Mouse (Mus musculus) stomach, postnatal 0 days (tissue): ENCODE measurements around the gene Ptpn9. TPM values are rescaled to one million over a fixed set of nuclear protein-coding genes. Genes with fewer than 3 reads are reported as not detected.
"Not testable (repeated sequence)": the region's sequence is repeated elsewhere in the genome, so short reads cannot be mapped to it uniquely, and the experiment has no call there.

Experiments
- ATAC-seq: fragments of 200-750 bp; cut with Nextera tagmentation; 2 replicates; pipeline ENCODE4 v1.8.0; 2017; ENCODE audit not compliant: low FRiP score, low TSS enrichment
- DNase-seq: peaks from one replicate; pipeline ENCODE4 v3.0.0-alpha.2; 2016; ENCODE audit warnings: low spot score
- H3K27ac ChIP-seq: fragments of 300-500 bp; sonication (generic); replicated peaks from 2 replicates; pipeline ENCODE4 v1.5.1; 2014; ENCODE audit warnings: mild to moderate bottlenecking, control low read depth
- H3K27me3 ChIP-seq: fragments of 300-500 bp; sonication (generic); 2 replicates; pipeline ENCODE4 v1.6.1; 2014; ENCODE audit warnings: low read length; ENCODE audit not compliant: control insufficient read depth, insufficient read depth
- H3K36me3 ChIP-seq: fragments of 300-500 bp; sonication (generic); 2 replicates; pipeline ENCODE4 v1.6.1; 2014; ENCODE audit warnings: low read length, mixed read lengths; ENCODE audit not compliant: control insufficient read depth, insufficient read depth
- H3K4me1 ChIP-seq: fragments of 300-500 bp; sonication (generic); replicated peaks from 2 replicates; pipeline ENCODE4 v1.6.1; 2014; ENCODE audit warnings: antibody characterized with exemption; ENCODE audit not compliant: control insufficient read depth, insufficient read depth
- H3K4me2 ChIP-seq: fragments of 300-500 bp; sonication (generic); replicated peaks from 2 replicates; pipeline ENCODE4 v1.6.1; 2014; ENCODE audit warnings: low read depth, mild to moderate bottlenecking, control low read depth, moderate library complexity
- H3K4me3 ChIP-seq: fragments of 300-500 bp; sonication (generic); 2 replicates; pipeline ENCODE4 v1.5.1; 2014; ENCODE audit warnings: low read depth, low read length, control low read depth
- H3K9ac ChIP-seq: fragments of 300-500 bp; sonication (generic); 2 replicates; pipeline ENCODE4 v1.6.1; 2014; ENCODE audit warnings: mild to moderate bottlenecking, low read length, control low read depth, mixed read lengths
- H3K9me3 ChIP-seq: fragments of 300-500 bp; sonication (generic); 2 replicates; pipeline ENCODE4 v1.6.1; 2016; ENCODE audit warnings: low read length; ENCODE audit not compliant: control insufficient read depth
- CTCF ChIP-seq: IDR thresholded peaks from 2 replicates; pipeline ENCODE4 v1.5.1; 2016; ENCODE audit warnings: antibody characterized with exemption, low read depth, mild to moderate bottlenecking, moderate library complexity
- EP300 ChIP-seq: optimal IDR thresholded peaks from 2 replicates; pipeline ENCODE3; 2016; ENCODE audit warnings: antibody characterized with exemption
- WGBS: fragments of 180-500 bp; shearing (Covaris S2); extraction: QIAGEN DNeasy Blood & Tissue Kit; methylation state at CpG from one replicate; pipeline ENCODE4 v1.1.7; 2014; 5-methylcytosine and 5-hydroxymethylcytosine counted together
- polyA plus RNA-seq: library from polyadenylated mRNA; unstranded; fragments of >200 nt; fragmentation: Nextera tagmentation; extraction: Ambion mirVana; gene quantifications from 2 replicates; pipeline ENCODE4 v1.2.1, GENCODE M21; 2015

The Ptpn9 gene
- polyA plus RNA-seq: 11.4 and 13.9 TPM in 2 replicates

DNA sequence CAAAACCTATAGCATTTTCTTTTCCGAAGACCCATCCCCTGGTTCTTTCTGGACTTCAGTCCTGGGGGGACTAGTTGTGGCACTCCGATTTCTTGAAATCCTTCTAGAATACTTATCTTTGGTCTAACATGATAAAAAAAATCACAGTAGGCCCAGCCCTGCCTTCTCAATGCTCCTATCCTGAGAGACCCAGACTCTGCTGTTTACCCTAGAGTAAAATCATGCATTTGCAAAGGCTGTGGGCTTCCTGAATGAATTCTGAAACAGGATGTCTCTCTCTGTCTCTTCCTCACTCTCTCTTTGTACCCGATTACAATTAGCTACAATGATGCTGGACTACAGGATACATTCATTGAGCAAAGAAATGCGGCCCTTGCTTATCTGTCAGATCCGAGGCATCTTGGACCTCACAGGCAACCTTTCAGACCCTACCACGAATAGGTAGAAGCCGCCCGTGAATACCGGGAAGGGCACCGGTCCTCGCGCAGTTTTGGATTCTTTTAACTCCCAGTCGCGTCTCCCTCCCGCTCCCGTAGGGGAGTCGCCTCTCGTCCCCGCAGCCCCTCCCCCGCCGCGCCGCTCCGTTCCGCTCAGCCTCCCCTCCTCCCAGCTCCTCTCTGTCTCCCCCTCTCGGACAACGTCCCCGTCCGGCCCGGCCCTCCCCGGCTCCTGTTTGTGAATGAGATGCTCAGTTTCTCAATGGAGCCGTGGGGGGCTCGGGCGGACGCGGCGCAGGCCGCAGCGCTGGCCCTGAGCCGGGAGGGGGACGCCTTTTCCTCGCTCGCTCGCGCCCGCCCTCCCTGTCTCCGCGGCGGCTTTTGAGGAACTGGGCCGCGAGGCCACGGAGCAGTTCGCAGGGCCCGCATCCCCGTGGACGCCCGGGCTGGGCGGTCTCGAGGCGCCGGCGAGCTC, at the start of gene Ptpn9:
TSS of gene Ptpn9 (plus strand) at position 638 of the 912 bp plus-strand sequence.
- Histone ChIP-seq H3K27ac (peak within 1 kb of the TSS; percentile 98), H3K27me3 (no peaks in the 10 kb centered on the region), H3K4me3 (peak within 1 kb of the TSS; percentile 84), H3K4me1 (no peaks in the 10 kb centered on the region), H3K4me2 (peak within 1 kb of the TSS; percentile 69), H3K9ac (peak within 1 kb of the TSS; percentile 95), H3K9me3 (no peaks in the 10 kb centered on the region), H3K36me3 (no peaks in the 10 kb centered on the region)
- peak; percentile 79 for TF ChIP-seq CTCF
- TF ChIP-seq EP300: no peak
- WGBS: 2% methylated on average over 59 of the region's 62 CpGs
- peak; percentile 91 for DNase-seq
- ATAC-seq: peak; percentile 92

DNA sequence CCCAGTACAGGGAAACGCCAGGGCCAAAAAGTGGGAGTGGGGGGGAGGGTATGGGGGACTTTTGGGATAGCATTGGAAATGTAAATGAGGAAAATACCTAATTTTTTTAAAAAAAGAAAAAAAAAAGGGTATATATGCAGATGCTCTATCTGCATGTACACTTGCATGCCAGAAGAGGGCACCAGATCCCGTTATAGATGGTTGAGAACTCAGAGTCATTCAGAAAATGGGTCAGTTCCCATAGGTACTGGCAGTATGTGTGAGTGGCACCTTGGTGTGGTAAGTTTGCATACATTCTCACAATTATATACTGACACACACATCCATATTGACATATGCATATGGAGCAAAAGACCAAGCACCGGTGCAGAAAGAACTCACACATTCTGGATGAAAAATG, 47.2 kb upstream of the Ptpn9 start:
- peak; percentile 23 for DNase-seq
- WGBS: 26% methylated on average over 3 of the region's 3 CpGs

GRCm38 (mm10) chr9:56948699-56949098, 46.0 kb upstream of the Ptpn9 start:
- not testable (repeated sequence) for ATAC-seq

More for the DNA sequence above, 47.2 kb upstream of the Ptpn9 start:
- H3K27ac ChIP-seq, H3K36me3 ChIP-seq, H3K9ac ChIP-seq, H3K4me3 ChIP-seq, H3K4me1 ChIP-seq, ATAC-seq, H3K9me3 ChIP-seq, H3K4me2 ChIP-seq, H3K27me3 ChIP-seq: not testable (repeated sequence)
- peak; percentile 85 for TF ChIP-seq CTCF

GRCm38 (mm10) chr9:56949767-56950166, 45.0 kb upstream of the Ptpn9 start:
- peak overlapping the region; percentile 23; the same call in 1 of the 2 replicates for H3K4me3 ChIP-seq
- TF ChIP-seq EP300 (no peak), CTCF (no peak)
- DNase-seq (peak; percentile 32), ATAC-seq (no peak)
- H3K36me3 ChIP-seq: no peaks in the 10 kb centered on the region
- H3K27ac ChIP-seq: no peak overlapping the region
- peak overlapping the region; percentile 44 for H3K4me2 ChIP-seq
- H3K27me3 ChIP-seq: no peaks in the 10 kb centered on the region
- H3K9me3 ChIP-seq: no peaks in the 10 kb centered on the region
- H3K9ac ChIP-seq: peak overlapping the region; percentile 47
- 10% methylated on average over 13 of the region's 13 CpGs for WGBS
- H3K4me1 ChIP-seq: no peaks in the 10 kb centered on the region

More at GRCm38 (mm10) chr9:56948699-56949098, 46.0 kb upstream of the Ptpn9 start:
- not testable (repeated sequence) for H3K9me3 ChIP-seq, H3K4me1 ChIP-seq, H3K9ac ChIP-seq, H3K27me3 ChIP-seq, H3K27ac ChIP-seq, DNase-seq, H3K4me3 ChIP-seq, H3K4me2 ChIP-seq, H3K36me3 ChIP-seq
- 49% methylated on average over 5 of the region's 5 CpGs for WGBS

DNA sequence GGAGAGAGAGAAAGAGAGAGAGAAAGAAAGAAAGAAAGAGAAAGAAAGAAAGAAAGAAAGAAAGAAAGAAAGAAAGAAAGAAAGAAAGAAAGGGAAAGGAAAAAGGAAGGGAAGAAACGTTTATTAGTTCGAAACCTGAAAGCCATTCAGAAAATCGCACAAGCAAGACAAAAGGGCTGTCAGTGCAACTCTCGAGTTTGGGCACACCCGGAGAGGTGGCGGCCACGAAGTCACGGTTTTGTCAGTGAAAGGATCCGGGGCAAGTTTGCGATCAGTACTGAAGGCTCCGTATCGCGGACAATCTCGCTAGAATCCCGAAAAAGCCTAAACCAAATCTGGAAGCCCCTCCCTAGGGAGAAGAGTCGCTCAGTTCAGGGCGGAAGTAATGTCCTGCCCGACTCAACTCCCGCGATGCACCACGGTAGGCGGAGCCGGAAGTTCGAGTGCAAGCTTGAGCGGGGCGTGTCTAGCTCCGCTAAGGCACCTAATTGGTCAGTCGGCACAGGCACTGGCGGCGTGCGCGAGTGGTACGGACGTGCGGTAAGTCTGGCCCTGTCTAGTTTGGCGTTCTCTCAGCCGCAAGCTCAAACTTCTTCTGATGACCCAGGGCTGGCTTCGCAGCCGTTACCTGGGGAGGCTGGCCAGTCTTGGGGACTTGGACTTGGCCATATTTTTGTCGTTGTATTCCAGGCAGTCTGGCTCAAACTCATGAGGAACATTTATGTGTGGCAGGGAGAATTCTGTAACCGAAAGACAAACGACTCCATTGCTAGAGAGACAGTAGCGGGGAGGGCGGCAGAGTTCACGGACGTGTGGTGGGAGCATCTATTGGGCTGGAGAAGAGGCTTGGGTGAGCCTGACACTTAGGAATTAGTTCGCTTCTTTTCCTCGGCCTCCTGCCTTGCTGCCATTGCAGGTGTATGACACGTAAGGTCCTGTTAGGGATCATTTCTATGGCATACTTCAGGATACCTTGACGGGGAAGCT, 44.0 kb upstream of the Ptpn9 start, which contains the start of gene Snupn:
TSS of gene Snupn (plus strand) at position 465 of the 987 bp plus-strand sequence.
- Histone ChIP-seq H3K9me3 (no peaks in the 10 kb centered on the region), H3K4me1 (no peaks in the 10 kb centered on the region), H3K27me3 (no peaks in the 10 kb centered on the region), H3K36me3 (no peaks in the 10 kb centered on the region), H3K9ac (peak within 1 kb of the TSS; percentile 79), H3K4me2 (peak within 1 kb of the TSS; percentile 75), H3K4me3 (peak within 1 kb of the TSS; percentile 57), H3K27ac (peak within 1 kb of the TSS; percentile 91)
- peak; percentile 100 for ATAC-seq
- WGBS: under 1% methylated on average over 50 of the region's 50 CpGs
- TF ChIP-seq EP300 (no peak), CTCF (peak; percentile 5; the same call in 1 of the 2 replicates)
- peak; percentile 99 for DNase-seq
